Mouse (Mus musculus): ENCODE results near the gene Rbfox1. TPM values are rescaled to one million over a fixed set of nuclear protein-coding genes. Genes with fewer than 3 reads are reported as not detected.
A peak's percentile ranks its signal among the peaks of the same experiment; 100 is the strongest.

Rbfox1 gene
- polyA plus RNA-seq, 1 experiment from 2014 or later: 75.8 TPM

DNA sequence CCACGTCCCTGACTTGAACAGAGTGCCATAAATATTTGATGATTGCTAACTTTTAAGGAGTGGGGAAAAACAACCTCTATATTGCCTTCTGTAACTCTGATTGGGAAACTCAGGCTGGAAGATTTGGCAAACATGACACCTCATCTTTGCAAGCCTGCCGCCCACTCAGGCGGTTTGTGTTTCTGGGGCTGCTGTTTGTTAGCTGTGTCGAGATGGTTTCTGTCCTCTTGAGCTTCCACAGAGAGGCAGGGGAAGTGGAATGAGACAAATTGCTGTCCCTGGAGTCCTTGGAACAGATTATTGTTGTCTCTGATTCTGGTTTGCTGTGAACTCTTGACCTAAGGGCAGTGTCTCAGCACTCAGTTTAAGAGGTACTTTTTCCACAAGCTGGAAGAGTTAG lies 1327.6 kb downstream of the Rbfox1 start:
- ATAC-seq (no peak), DNase-seq (ENCODE audit: low spot score) (no peak)
- H3K4me3 ChIP-seq (ENCODE audit: low read depth, low read length): no peak overlapping the region
- no peak overlapping the region for H3K27ac ChIP-seq (ENCODE audit: low read depth, low read length)
- no peaks in the 10 kb centered on the region for H3K9me3 ChIP-seq (replicated peaks; ENCODE audit: control insufficient read depth, low read length)
- no peak overlapping the region for H3K4me2 ChIP-seq (ENCODE audit: low read length)
- H3K9ac ChIP-seq (ENCODE audit: low read length): no peak overlapping the region
- H3K4me1 ChIP-seq (ENCODE audit: control insufficient read depth, insufficient read depth, low read length): no peaks in the 10 kb centered on the region
- no peaks in the 10 kb centered on the region for H3K36me3 ChIP-seq (ENCODE audit: control insufficient read depth, insufficient read depth, low read length)
- 83% methylated on average over 4 of the region's 4 CpGs for WGBS
- no peaks in the 10 kb centered on the region for H3K27me3 ChIP-seq (replicated peaks; ENCODE audit: control insufficient read depth, insufficient read depth, low read length)

DNA sequence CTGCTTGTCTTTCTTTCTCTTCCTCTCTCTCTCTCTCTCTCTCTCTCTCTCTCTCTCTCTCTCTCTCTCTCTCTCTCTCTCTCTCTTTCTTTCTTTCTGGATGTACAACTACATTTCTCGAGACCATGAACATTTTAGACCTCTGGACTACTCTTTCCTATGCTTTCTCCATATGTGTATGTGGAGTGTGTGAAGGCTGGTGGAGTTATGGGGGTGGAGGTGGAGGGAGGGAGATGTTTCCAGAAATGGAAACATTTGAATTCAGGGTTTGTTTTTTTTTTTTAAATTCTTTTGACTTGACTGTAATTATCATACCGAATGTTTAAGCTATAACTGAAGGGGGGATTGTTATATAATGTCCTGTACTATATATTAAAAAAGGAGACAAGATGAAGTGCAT lies 1338.1 kb downstream of the Rbfox1 start:
- no peak overlapping the region for H3K4me3 ChIP-seq (ENCODE audit: low read depth, low read length)
- no peaks in the 10 kb centered on the region for H3K9me3 ChIP-seq (replicated peaks; ENCODE audit: control insufficient read depth, low read length)
- no peaks in the 10 kb centered on the region for H3K27me3 ChIP-seq (replicated peaks; ENCODE audit: control insufficient read depth, insufficient read depth, low read length)
- no peak overlapping the region for H3K27ac ChIP-seq (ENCODE audit: low read depth, low read length)
- no peak overlapping the region for H3K9ac ChIP-seq (ENCODE audit: low read length)
- DNase-seq (ENCODE audit: low spot score): no peak
- H3K36me3 ChIP-seq (ENCODE audit: control insufficient read depth, insufficient read depth, low read length): no peaks in the 10 kb centered on the region
- no peaks in the 10 kb centered on the region for H3K4me1 ChIP-seq (ENCODE audit: control insufficient read depth, insufficient read depth, low read length)
- no peak overlapping the region for H3K4me2 ChIP-seq (ENCODE audit: low read length)
- 74% methylated on average over 2 of the region's 2 CpGs for WGBS
- no peak for ATAC-seq

DNA sequence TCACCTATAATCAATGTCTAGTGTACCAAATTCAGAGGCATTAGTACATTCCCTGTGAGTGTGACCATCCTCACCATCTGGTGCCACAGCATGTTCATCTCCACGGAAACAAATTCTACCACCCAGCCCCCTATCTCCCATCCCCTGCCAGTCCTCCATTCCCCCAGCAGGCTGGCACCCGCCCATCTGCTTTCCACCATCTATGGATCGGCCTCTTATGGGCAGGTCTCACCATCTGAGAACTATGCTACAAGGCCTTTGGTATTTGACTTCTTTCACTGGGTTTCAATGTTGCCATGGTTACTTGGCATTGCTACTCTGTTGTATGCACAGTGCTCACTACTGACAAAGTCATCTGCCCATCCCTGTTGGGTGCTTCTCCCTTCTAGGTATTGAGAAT lies 1340.8 kb downstream of the Rbfox1 start:
- no peak overlapping the region for H3K4me3 ChIP-seq (ENCODE audit: low read depth, low read length)
- 61% methylated on average over 3 of the region's 3 CpGs for WGBS
- peak; percentile 64 for DNase-seq (ENCODE audit: low spot score)

DNA sequence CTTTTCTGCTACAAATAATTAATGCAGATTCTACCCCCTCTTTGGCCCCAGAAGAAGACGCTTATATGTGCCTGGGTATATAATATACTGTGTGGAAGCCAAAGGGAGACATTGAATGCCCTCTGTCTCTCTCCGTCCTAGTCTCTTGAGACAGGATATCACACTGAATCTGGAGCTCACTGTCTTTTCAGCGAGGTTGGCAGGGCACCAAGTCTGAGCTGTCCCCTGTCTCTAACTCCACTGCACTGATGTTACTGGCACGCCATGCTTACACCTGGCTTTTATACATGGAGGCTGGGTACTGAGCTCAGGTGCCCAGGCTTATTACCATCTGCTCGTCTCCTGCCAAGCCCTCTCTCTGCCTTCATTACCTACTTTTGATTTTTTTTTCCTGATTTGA lies 1343.1 kb downstream of the Rbfox1 start:
- DNase-seq (ENCODE audit: low spot score) (no peak), ATAC-seq (no peak)
- Histone ChIP-seq H3K4me3 (ENCODE audit: low read depth, low read length) (no peak overlapping the region), H3K36me3 (ENCODE audit: control insufficient read depth, insufficient read depth, low read length) (no peaks in the 10 kb centered on the region), H3K9ac (ENCODE audit: low read length) (no peak overlapping the region), H3K27me3 (replicated peaks; ENCODE audit: control insufficient read depth, insufficient read depth, low read length) (no peaks in the 10 kb centered on the region), H3K4me2 (ENCODE audit: low read length) (no peak overlapping the region), H3K27ac (ENCODE audit: low read depth, low read length) (no peak overlapping the region), H3K9me3 (replicated peaks; ENCODE audit: control insufficient read depth, low read length) (no peaks in the 10 kb centered on the region), H3K4me1 (ENCODE audit: control insufficient read depth, insufficient read depth, low read length) (no peaks in the 10 kb centered on the region)
- 77% methylated on average over 5 of the region's 5 CpGs for WGBS

More for the DNA sequence above, 1340.8 kb downstream of the Rbfox1 start:
- Histone ChIP-seq H3K9me3 (replicated peaks; ENCODE audit: control insufficient read depth, low read length) (no peaks in the 10 kb centered on the region), H3K4me1 (ENCODE audit: control insufficient read depth, insufficient read depth, low read length) (no peaks in the 10 kb centered on the region), H3K36me3 (ENCODE audit: control insufficient read depth, insufficient read depth, low read length) (no peaks in the 10 kb centered on the region), H3K27me3 (replicated peaks; ENCODE audit: control insufficient read depth, insufficient read depth, low read length) (no peaks in the 10 kb centered on the region), H3K9ac (ENCODE audit: low read length) (no peak overlapping the region), H3K4me2 (ENCODE audit: low read length) (no peak overlapping the region), H3K27ac (ENCODE audit: low read depth, low read length) (no peak overlapping the region)
- peak; percentile 72 for ATAC-seq

DNA sequence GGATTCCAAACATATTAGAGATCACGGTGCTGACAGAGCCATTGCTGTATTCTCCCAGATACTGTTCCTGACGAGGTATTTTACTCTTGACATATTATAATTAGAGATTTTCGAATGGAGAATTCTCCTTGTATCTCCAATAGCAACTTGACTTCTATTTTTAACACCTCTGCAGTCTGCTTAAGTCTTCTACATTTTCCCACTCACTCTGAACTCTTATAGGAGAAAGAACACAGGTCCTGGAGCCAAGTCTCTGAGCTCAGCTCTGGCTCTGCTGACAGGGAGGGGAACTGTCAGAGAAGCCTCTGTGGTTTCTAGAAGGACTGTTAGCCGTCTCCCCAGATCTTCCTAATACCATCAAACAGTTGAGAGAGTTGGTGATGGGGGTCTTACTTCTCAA lies 1344.1 kb downstream of the Rbfox1 start:
- ATAC-seq (no peak), DNase-seq (ENCODE audit: low spot score) (no peak)
- H3K4me2 ChIP-seq (ENCODE audit: low read length): no peak overlapping the region
- H3K36me3 ChIP-seq (ENCODE audit: control insufficient read depth, insufficient read depth, low read length): no peaks in the 10 kb centered on the region
- H3K9me3 ChIP-seq (replicated peaks; ENCODE audit: control insufficient read depth, low read length): no peaks in the 10 kb centered on the region
- no peaks in the 10 kb centered on the region for H3K4me1 ChIP-seq (ENCODE audit: control insufficient read depth, insufficient read depth, low read length)
- no peak overlapping the region for H3K4me3 ChIP-seq (ENCODE audit: low read depth, low read length)
- WGBS: 61% methylated on average over 4 of the region's 4 CpGs
- H3K9ac ChIP-seq (ENCODE audit: low read length): no peak overlapping the region
- H3K27ac ChIP-seq (ENCODE audit: low read depth, low read length): no peak overlapping the region
- H3K27me3 ChIP-seq (replicated peaks; ENCODE audit: control insufficient read depth, insufficient read depth, low read length): no peaks in the 10 kb centered on the region

DNA sequence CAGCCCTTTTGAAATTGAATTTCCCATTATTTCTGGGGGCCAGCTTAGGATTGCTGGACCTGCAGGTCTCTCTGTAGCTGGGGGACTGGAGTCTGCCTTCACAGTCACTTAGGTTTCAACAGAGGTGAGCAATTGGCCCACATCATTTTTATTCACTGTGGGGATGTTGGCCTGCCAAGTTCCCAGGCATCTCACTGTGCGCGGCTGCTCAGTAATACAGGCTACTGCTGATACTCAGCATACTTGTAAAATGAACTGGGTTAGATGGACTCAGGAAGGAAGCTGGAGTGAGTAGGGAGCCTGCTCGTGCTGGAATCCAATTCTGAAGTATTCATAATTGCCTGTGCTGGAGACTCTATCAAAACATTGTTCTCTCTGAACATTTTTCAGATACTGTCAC lies 1356.5 kb downstream of the Rbfox1 start:
- DNase-seq (ENCODE audit: low spot score) (peak; percentile 19), ATAC-seq (no peak)
- H3K27ac ChIP-seq (ENCODE audit: low read depth, low read length): no peak overlapping the region
- H3K27me3 ChIP-seq (replicated peaks; ENCODE audit: control insufficient read depth, insufficient read depth, low read length): no peaks in the 10 kb centered on the region
- WGBS: 74% methylated on average over 3 of the region's 3 CpGs
- H3K36me3 ChIP-seq (ENCODE audit: control insufficient read depth, insufficient read depth, low read length): no peaks in the 10 kb centered on the region
- no peak overlapping the region for H3K4me2 ChIP-seq (ENCODE audit: low read length)
- H3K4me3 ChIP-seq (ENCODE audit: low read depth, low read length): no peak overlapping the region
- no peaks in the 10 kb centered on the region for H3K9me3 ChIP-seq (replicated peaks; ENCODE audit: control insufficient read depth, low read length)
- no peaks in the 10 kb centered on the region for H3K4me1 ChIP-seq (ENCODE audit: control insufficient read depth, insufficient read depth, low read length)
- no peak overlapping the region for H3K9ac ChIP-seq (ENCODE audit: low read length)

DNA sequence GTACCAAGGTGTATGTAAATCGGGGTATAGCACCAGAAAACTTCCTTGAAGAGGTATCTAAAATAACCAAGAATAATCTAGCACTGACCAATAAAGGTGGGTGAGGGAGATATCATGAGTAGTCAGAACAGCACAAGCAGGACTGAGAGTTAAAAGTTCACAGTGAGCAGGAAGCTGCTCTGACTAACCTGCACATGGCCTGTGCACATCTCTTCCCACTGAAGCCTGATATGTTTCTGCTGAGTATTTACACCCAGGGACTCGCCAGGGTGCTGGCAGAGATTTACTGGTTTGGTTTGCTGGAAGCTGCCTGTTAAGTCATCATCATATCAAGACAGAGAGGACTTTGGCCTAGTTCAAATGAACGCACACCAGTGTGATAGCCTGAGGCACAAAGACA lies 1357.3 kb downstream of the Rbfox1 start:
- H3K4me3 ChIP-seq (ENCODE audit: low read depth, low read length): no peak overlapping the region
- H3K27ac ChIP-seq (ENCODE audit: low read depth, low read length): no peak overlapping the region
- ATAC-seq (no peak), DNase-seq (ENCODE audit: low spot score) (no peak)
- H3K27me3 ChIP-seq (replicated peaks; ENCODE audit: control insufficient read depth, insufficient read depth, low read length): no peaks in the 10 kb centered on the region
- WGBS: 90% methylated on average over 3 of the region's 3 CpGs
- H3K9me3 ChIP-seq (replicated peaks; ENCODE audit: control insufficient read depth, low read length): no peaks in the 10 kb centered on the region
- H3K36me3 ChIP-seq (ENCODE audit: control insufficient read depth, insufficient read depth, low read length): no peaks in the 10 kb centered on the region
- no peak overlapping the region for H3K4me2 ChIP-seq (ENCODE audit: low read length)
- H3K4me1 ChIP-seq (ENCODE audit: control insufficient read depth, insufficient read depth, low read length): no peaks in the 10 kb centered on the region
- H3K9ac ChIP-seq (ENCODE audit: low read length): no peak overlapping the region

DNA sequence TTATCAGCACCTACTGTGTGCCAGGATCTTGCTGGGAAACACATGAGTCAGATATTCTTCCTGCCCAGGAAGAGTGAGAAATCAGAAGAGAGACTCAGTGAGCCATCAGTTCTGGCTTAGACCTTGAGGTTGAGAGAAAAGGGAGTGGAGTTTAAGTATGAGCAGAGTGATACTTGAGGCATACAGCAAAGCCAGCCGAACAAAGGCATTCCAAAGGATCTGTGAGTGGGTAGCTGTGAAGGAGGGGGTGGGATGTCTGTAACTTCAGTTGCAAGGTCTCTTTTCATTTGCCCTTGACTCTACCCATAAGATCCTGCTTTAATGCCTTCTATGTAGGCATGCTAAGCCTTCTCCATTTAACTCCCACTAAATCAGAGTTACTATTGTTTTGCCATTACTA lies 1359.2 kb downstream of the Rbfox1 start:
- Histone ChIP-seq H3K9ac (ENCODE audit: low read length) (no peak overlapping the region), H3K9me3 (replicated peaks; ENCODE audit: control insufficient read depth, low read length) (no peaks in the 10 kb centered on the region), H3K4me1 (ENCODE audit: control insufficient read depth, insufficient read depth, low read length) (no peaks in the 10 kb centered on the region), H3K36me3 (ENCODE audit: control insufficient read depth, insufficient read depth, low read length) (no peaks in the 10 kb centered on the region), H3K27ac (ENCODE audit: low read depth, low read length) (no peak overlapping the region), H3K4me3 (ENCODE audit: low read depth, low read length) (no peak overlapping the region), H3K4me2 (ENCODE audit: low read length) (no peak overlapping the region), H3K27me3 (replicated peaks; ENCODE audit: control insufficient read depth, insufficient read depth, low read length) (no peaks in the 10 kb centered on the region)
- ATAC-seq (no peak), DNase-seq (ENCODE audit: low spot score) (no peak)
- 83% methylated on average over 1 of the region's 1 CpGs for WGBS

DNA sequence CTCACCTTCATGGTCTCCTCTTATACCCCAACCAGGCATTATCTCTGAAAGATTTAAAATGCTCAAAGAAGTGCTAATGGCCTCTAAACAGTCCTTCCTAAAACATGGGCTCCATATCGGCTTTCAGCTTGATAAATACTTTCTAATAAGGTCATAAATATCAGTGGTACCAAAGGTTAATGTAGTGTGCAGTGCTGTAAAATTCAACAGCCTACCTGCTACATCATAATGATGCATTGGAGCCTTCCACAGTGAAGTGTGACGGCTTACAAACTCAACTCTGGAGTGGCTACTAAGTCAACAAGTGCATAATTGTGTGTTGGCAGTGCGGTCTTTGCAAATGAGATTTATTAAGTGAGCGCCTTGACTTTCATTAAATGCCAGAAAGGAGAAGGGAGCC lies 1366.5 kb downstream of the Rbfox1 start:
- Histone ChIP-seq H3K4me1 (ENCODE audit: control insufficient read depth, insufficient read depth, low read length) (no peaks in the 10 kb centered on the region), H3K9ac (ENCODE audit: low read length) (no peak overlapping the region), H3K9me3 (replicated peaks; ENCODE audit: control insufficient read depth, low read length) (no peaks in the 10 kb centered on the region), H3K4me3 (ENCODE audit: low read depth, low read length) (no peak overlapping the region), H3K27me3 (replicated peaks; ENCODE audit: control insufficient read depth, insufficient read depth, low read length) (no peaks in the 10 kb centered on the region), H3K36me3 (ENCODE audit: control insufficient read depth, insufficient read depth, low read length) (no peaks in the 10 kb centered on the region), H3K27ac (ENCODE audit: low read depth, low read length) (no peak overlapping the region), H3K4me2 (ENCODE audit: low read length) (no peak overlapping the region)
- DNase-seq (ENCODE audit: low spot score): no peak
- ATAC-seq: no peak
- 68% methylated on average over 4 of the region's 4 CpGs for WGBS

DNA sequence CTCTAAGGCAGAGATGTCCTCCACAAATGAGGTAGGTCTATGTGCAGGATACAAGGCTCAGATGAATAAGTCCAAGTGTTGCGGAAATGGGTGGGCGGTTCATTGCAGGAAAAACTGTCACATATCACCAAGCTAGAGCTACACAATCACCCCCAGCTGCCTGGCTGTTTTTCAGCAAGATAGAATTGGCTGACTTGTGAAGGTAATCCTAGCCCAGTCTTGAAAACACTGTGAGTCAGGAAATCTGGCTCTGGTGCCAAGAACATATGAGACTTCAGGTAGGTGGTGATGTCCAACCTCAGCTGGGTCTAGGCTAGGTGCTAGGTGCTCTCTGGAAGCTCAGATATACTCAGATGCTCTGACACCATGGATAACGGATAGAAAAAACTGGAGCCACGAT lies 1372.2 kb downstream of the Rbfox1 start:
- no peak overlapping the region for H3K4me2 ChIP-seq (ENCODE audit: low read length)
- H3K36me3 ChIP-seq (ENCODE audit: control insufficient read depth, insufficient read depth, low read length): no peaks in the 10 kb centered on the region
- H3K9ac ChIP-seq (ENCODE audit: low read length): no peak overlapping the region
- H3K27me3 ChIP-seq (replicated peaks; ENCODE audit: control insufficient read depth, insufficient read depth, low read length): no peaks in the 10 kb centered on the region
- no peak for DNase-seq (ENCODE audit: low spot score)
- no peaks in the 10 kb centered on the region for H3K4me1 ChIP-seq (ENCODE audit: control insufficient read depth, insufficient read depth, low read length)
- H3K27ac ChIP-seq (ENCODE audit: low read depth, low read length): no peak overlapping the region
- H3K9me3 ChIP-seq (replicated peaks; ENCODE audit: control insufficient read depth, low read length): no peaks in the 10 kb centered on the region
- no peak for ATAC-seq
- 91% methylated on average over 4 of the region's 4 CpGs for WGBS
- H3K4me3 ChIP-seq (ENCODE audit: low read depth, low read length): no peak overlapping the region
